Mouse (Mus musculus): ENCODE results near the gene Olfr1262.

Olfr1262 gene

DNA sequence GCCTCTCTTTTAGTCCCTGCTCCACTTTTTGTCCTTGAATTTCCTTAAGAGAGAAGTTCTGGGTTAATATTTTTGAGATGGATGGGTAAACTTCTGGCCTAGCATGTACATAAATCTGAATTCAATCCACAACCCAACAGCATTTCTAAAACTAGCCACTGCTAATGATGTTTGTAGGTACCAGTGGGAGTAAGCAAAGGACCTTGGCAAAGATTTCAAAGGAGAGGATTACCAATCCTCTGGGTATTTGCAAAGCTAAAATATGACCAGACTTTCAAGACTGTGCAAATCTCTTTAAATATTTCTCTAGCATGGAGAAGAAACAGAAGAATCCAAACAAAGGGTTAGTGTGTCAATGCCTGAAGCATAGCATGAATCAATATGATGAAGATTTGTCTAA, at the start of gene Olfr1262:
Gene Olfr1262, plus strand, starts transcription at position 301 of the 400 bp plus-strand sequence.
- no peak for DNase-seq (ENCODE audit: extremely low read depth, low read depth, low spot score)

DNA sequence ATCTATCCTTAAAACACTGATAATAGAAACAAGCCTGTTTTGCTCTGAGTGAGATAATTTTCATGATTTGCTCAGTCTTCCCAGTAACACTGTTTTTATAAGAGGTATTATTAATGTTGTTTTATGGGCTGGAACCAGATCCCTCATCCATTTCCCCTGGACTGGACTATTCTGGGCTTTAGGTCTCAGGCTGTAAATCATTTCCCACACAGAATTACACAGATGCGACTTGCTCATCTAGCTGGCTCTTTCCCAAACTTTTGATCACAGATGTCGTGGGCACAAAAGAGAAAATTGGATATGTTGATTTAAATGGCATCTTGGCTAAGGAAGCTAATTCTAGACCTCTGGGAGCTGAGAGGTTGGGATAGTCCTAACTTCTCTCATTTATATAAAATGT, 25.8 kb upstream of the Olfr1262 start, which contains the start of gene Olfr1260:
Gene Olfr1260, plus strand, starts transcription at position 157 of the 400 bp plus-strand sequence.
- no peak for DNase-seq (ENCODE audit: extremely low read depth, low read depth, low spot score)

DNA sequence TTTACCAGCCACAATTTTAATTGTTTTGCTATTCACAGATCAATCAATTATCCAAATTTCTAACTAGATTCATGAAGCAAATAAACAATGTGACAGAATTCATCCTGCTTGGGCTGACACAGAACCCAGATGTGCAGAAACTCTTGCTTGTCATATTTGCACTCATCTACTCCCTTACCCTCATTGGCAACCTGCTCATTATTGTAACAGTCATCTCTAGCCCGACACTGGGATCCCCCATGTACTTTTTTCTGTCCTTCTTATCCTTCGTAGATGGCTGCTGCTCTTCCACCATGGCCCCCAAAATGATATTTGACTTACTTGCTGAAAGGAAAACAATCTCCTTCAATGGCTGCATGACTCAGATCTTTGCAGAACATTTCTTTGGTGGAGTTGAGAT, 22.2 kb upstream of the Olfr1262 start:
- no peak for DNase-seq (ENCODE audit: extremely low read depth, low read depth, low spot score)

DNA sequence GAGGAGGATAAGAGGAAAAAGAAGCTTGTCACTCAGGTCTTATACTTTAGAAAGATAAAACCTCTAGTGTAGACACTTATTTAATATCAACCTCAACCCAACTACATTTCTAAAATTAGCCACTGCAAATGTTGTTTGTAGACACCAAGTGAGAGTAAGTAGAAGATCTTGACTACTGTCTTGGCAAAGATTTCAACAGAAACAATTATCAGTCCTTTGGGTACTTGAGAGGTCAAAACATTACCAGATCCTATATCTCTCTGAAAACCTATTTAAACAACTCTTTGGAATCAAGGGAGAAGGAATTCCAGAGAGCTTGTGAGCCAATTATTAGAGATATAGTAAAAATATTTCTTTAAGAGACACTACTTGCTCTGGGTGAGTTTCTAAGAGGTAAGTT, 9.0 kb upstream of the Olfr1262 start, which contains the start of gene Olfr1261:
Gene Olfr1261, plus strand, starts transcription at position 301 of the 400 bp plus-strand sequence.
- no peak for DNase-seq (ENCODE audit: extremely low read depth, low read depth, low spot score)

DNA sequence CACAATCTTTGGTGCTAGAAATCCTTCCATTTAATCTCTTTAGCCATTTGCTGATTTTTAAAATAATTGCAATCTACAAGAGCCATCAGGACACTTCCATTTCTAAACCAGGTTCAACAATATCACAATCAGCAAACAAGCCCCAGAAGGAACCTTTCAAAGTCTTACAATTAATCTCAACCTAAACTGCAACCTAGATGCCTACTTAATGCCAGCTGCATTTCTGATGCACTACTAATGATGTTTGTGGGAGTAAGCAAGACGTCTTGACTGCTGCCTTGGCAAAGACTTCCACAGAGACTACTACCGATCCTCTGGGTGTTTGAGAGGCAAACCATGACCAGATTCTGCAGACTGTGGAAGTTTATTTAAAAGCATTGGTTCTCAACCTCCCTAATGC, 11.9 kb downstream of the Olfr1262 start, which contains the start of gene Olfr1263:
Gene Olfr1263, plus strand, starts transcription at position 301 of the 400 bp plus-strand sequence.
- no peak for DNase-seq (ENCODE audit: extremely low read depth, low read depth, low spot score)

DNA sequence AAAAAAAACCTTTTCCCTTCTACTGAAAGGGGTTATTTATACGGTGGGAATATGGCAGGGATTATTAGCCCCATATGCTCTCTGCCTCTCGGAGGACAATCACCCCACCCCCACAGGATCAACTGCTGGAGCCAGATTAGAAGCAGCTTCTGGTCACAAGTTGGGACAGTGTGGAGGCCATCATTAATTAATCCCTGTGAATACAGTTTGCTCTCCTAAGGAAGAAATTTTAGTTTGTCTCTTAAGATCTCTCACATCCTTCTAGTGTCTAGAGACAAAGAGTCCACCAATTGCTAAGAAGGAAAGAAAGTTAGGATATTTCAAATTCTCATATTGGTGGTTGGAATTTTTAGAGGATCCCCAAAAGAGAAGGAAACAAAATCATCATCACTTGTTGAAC, 25.5 kb downstream of the Olfr1262 start, which contains the start of gene Olfr1264:
Gene Olfr1264, minus strand, starts transcription at position 101 of the 400 bp plus-strand sequence.
- DNase-seq (ENCODE audit: extremely low read depth, low read depth, low spot score): no peak

DNA sequence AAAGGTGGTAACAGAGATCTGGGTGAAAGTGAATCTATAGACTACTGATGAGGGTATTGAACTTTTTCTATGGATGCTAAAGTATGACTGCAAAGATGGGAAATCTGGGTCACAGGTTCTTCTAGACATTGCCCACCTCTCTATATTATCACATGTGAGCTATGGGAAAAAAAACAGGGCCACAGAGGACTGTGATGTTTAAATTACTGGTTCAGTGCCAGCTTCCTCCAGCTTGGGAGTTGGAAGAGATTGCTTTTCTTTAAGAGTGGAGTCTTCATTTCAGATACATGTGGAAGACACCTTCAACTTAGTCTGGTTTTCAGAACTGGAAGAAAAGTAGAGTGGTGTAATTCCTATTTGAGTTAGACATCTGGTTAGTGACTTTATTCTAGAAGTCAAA, 35.1 kb downstream of the Olfr1262 start, which contains the start of gene Olfr1265:
Gene Olfr1265, plus strand, starts transcription at position 301 of the 400 bp plus-strand sequence.
- DNase-seq (ENCODE audit: extremely low read depth, low read depth, low spot score): no peak

Data from fat pad, adult 2 months (tissue).